Mouse (Mus musculus) neural tube, embryonic 15.5 days (tissue): ENCODE results near the gene Prpsap1. TPM values are rescaled to one million over a fixed set of nuclear protein-coding genes. Genes with fewer than 3 reads are reported as not detected.
A peak's percentile ranks its signal among the peaks of the same experiment; 100 is the strongest.

ENCODE experiments used
- ATAC-seq: fragments of 200-750 bp; cut with Nextera tagmentation; 2 replicates; pipeline ENCODE4 v1.8.0; 2017; ENCODE audit warnings: mild to moderate bottlenecking, moderate TSS enrichment, moderate library complexity; ENCODE audit not compliant: low FRiP score
- H3K27ac ChIP-seq: fragments of 300-500 bp; sonication (generic); replicated peaks from 2 replicates; pipeline ENCODE4 v1.5.1; 2015; ENCODE audit warnings: mild to moderate bottlenecking, inconsistent platforms
- H3K27me3 ChIP-seq: fragments of 300-500 bp; sonication (generic); replicated peaks from 2 replicates; pipeline ENCODE4 v1.6.1; 2015; ENCODE audit warnings: inconsistent platforms
- H3K36me3 ChIP-seq: fragments of 300-500 bp; sonication (generic); 2 replicates; pipeline ENCODE4 v1.6.1; 2015; ENCODE audit warnings: inconsistent platforms
- H3K4me1 ChIP-seq: fragments of 300-500 bp; sonication (generic); 2 replicates; pipeline ENCODE4 v1.6.1; 2015; ENCODE audit warnings: inconsistent platforms
- H3K4me2 ChIP-seq: fragments of 300-500 bp; sonication (generic); 2 replicates; pipeline ENCODE4 v1.6.1; 2015; ENCODE audit warnings: inconsistent platforms, mild to moderate bottlenecking, moderate library complexity
- H3K4me3 ChIP-seq: fragments of 300-500 bp; sonication (generic); replicated peaks from 2 replicates; pipeline ENCODE4 v1.5.1; 2015; ENCODE audit warnings: mild to moderate bottlenecking, inconsistent platforms
- H3K9ac ChIP-seq: fragments of 300-500 bp; sonication (generic); replicated peaks from 2 replicates; pipeline ENCODE4 v1.6.1; 2015; ENCODE audit warnings: mild to moderate bottlenecking, inconsistent platforms
- H3K9me3 ChIP-seq: fragments of 300-500 bp; sonication (generic); replicated peaks from 2 replicates; pipeline ENCODE4 v1.6.1; 2016; ENCODE audit warnings: inconsistent platforms
- WGBS: fragments of 180-500 bp; shearing (Covaris S2); methylation state at CpG from one replicate; pipeline ENCODE4 v1.1.7; 2015; ENCODE audit warnings: mixed read lengths; 5-methylcytosine and 5-hydroxymethylcytosine counted together
- polyA plus RNA-seq: library from polyadenylated mRNA; unstranded; fragments of >200 nt; fragmentation: Nextera tagmentation; extraction: Ambion mirVana; gene quantifications from 2 replicates; pipeline ENCODE4 v1.2.1, GENCODE M21; 2015

The Prpsap1 gene
- polyA plus RNA-seq, 1 experiment from 2014 or later, result 184 TPM

DNA sequence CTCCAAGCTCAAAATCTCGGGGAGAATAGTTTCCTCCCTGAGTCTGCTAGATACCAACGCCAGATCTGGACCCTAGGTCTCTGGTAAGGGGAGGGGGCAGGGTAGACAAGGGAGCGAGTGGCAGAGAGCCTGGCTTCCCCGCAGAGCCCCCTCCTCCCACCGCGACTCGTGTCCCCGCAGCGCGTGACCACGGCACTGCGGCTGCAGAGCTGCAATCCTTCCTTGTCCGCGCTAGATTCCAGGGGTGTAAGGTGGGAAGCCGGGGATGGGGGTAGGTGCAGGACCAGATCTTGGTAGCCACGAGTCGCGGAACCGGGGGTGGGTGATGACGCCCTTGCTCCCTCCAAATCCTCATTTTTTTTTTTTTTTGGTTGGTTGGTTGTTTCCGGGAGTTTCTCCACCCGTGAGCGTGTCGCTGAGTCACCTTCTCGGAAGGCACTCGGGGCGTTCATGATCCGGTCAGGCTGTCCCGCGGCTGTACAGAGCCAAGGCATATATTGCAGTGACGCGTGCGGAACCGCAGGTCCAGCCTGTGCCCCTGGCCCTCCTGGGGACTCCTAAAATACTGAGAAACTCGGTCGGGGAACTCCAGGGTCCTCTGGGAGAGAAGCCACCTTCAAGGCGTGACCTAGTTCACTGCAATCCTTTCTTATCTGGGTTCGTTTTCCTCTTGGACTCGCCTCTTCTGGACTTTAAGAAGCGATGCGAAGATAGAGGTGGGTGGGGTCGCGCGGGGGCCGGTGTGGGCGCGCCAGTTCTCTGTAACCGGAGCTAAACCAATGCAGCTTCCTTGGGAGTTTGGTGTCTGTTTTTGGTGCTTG lies 37.6 kb upstream of the Prpsap1 start:
- Histone ChIP-seq H3K36me3 (no peaks in the 10 kb centered on the region), H3K27me3 (peaks cover 57% of the 10 kb centered on the region), H3K4me1 (peaks cover 41% of the 10 kb centered on the region), H3K9me3 (no peaks in the 10 kb centered on the region), H3K27ac (no peak overlapping the region), H3K9ac (peak overlapping the region; percentile 24; the same call in 1 of the 2 replicates), H3K4me2 (peak overlapping the region; percentile 95), H3K4me3 (peak overlapping the region; percentile 45)
- ATAC-seq, result no peak
- 3% methylated on average over 48 of the region's 48 CpGs for WGBS

DNA sequence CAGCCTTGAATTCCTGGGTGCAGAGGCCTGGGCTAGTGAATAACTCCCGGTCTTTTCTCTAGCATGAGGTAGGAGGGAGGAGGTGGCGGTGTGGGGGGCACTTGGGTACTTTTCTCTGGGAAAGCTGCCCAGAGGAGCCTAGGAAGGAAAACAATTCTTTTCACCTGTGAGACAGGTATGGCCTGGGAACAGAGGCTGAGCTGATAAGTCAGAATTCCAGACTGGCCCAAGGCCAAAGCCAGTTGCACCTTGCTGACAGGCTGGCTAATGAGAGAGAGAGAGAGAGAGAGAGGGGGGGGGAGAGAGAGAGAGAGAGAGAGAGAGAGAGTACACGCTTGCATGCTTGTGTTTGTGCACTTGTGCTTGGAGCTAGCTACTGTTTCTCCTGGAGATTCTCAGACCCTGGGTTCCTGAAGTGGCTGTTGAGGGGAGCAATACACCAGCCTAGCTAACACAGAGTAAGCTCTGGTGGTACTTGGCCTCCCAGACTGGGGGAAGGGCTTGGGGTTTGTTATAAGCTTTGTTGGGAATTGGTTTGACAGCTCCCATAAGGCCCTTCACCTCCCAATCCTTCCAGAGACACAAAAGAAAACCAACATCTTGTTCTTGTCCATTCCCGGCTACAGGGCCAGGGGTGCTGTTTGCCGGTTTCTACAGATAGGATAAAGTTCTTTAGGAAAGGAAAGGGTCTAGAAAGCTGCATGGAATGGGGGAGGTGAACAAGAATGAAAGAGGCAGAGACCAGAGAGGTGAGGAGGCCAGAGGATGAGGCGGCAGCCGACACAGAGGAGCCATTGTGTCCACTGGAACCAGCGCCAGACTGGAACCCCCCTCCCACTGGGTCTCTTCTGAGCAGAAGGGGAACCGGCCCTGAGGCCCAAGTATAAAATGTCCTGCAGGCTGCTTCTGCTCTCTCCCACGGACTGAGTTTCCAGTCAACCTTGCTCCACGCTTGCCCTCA lies 36.5 kb upstream of the Prpsap1 start, which contains the start of gene Sphk1:
TSS of gene Sphk1 (plus strand) at position 739 of the 961 bp plus-strand sequence.
- Histone ChIP-seq H3K36me3 (no peaks in the 10 kb centered on the region), H3K4me2 (peak within 1 kb of the TSS; percentile 95), H3K9ac (peak within 1 kb of the TSS; percentile 24; the same call in 1 of the 2 replicates), H3K27ac (no peak within 1 kb of the TSS), H3K4me1 (peaks cover 41% of the 10 kb centered on the region), H3K27me3 (peaks cover 56% of the 10 kb centered on the region), H3K9me3 (no peaks in the 10 kb centered on the region), H3K4me3 (peak within 1 kb of the TSS; percentile 45)
- no peak for ATAC-seq
- WGBS, result 34% methylated on average over 11 of the region's 11 CpGs

DNA sequence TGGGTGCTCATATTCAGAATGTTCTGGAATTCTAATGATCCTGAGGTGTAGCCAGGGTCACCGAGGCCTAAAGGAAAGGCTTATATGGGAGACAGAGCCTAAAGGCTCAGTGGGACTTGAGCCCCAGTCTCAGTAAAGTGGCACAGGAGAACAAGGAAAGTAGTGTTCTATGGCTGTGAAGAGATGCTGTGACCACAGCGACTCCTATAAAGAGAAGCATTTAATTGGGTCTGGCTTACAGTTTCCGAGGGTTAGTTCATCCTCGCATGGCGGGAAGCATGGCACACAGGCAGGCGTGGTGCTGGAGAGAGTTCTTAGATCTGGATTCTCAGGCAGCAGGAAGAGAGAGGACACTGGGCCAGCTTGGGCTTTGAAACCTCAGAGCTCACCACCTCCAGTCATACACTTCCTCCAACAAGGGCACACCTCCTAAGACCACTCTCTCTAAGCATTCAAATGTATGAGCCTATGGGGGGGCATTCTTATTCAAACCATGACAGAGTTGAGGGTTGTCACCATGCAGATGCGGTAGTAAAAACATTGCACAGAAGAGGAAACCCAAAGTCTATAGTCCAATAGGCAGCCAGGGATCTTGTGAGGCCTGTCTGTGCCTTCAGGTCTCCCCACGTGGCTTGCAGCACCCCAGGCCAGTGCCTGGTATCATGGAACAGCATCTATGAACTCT lies 34.8 kb upstream of the Prpsap1 start:
- H3K27ac ChIP-seq, result no peak overlapping the region
- H3K9ac ChIP-seq, result no peak overlapping the region
- no peak overlapping the region for H3K4me2 ChIP-seq
- H3K4me3 ChIP-seq, result no peak overlapping the region
- H3K9me3 ChIP-seq, result no peaks in the 10 kb centered on the region
- no peaks in the 10 kb centered on the region for H3K36me3 ChIP-seq
- peaks cover 42% of the 10 kb centered on the region for H3K27me3 ChIP-seq
- no peak for ATAC-seq
- WGBS, result 75% methylated on average over 8 of the region's 8 CpGs
- peaks cover 39% of the 10 kb centered on the region for H3K4me1 ChIP-seq

DNA sequence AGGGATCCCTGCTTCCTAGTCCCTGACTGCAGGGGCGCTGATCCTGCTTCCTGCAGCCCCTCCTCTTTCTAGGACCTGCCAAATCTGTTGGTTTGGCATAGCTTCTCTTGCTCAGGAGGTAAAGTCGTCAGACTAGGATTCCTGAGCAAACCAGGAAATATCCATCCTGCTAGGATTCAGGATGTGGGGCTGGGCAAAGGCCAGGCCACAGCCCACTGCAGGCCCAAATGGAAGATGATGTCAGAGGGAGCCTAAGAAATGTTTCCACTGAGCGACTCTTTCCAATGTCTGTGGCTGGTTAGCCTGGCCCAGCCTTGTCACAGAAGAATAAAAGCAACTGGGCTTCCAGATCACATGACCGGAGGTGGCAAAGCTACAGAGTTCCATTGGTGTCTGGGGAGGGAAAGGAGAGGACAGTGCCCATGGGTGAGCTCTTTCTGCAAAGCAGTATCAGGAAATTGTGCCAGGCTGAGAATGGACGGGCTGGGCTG lies 29.7 kb upstream of the Prpsap1 start:
- WGBS, result 50% methylated on average over 5 of the region's 5 CpGs
- Histone ChIP-seq H3K27me3 (0 out of 2 replicates have a peak, but pooled peaks cover 3% of the 10 kb centered on the region), H3K36me3 (no peaks in the 10 kb centered on the region), H3K9me3 (no peaks in the 10 kb centered on the region), H3K4me1 (peaks cover 14% of the 10 kb centered on the region), H3K9ac (no peak overlapping the region), H3K27ac (no peak overlapping the region), H3K4me3 (no peak overlapping the region), H3K4me2 (no peak overlapping the region)
- ATAC-seq, result no peak

DNA sequence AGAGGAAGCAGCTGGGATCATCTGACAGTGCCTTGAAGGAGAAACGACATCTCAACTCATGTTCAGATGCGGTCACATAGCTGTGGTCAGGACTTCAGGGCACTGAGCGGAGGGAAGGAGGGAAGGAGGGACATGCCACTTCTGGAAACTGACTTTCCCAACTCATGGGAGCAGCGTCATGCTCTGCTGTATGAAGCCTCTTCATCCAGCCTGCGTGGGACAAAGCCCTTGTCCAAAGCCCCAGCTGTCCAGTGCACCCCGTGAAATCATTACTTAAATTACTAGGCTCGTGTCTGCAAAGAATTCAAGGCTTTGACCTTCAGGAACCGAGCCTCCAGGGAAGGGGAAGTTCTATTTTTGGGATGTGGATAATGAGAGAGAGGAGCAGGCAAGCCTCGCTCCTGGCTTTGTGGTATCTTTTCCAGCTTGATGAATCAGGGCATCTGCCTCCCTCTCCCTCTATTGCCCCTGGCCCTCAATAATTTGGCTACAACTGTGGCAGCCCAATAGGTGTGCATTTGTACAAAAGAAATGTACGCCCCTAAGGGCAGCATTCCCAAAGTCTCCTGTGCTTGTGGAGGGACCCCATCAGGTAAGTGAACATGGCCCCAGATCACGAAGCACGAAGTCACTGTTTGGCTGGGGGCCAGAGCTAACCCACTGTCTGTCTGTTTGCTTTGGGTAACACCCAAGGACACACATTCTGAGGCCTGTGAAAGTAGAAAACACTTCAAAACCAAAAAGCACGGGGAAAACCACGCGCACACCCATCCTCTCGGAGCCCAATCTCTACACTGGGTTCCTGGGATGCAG lies 29.1 kb upstream of the Prpsap1 start:
- H3K4me3 ChIP-seq, result no peak overlapping the region
- no peak overlapping the region for H3K27ac ChIP-seq
- no peak for ATAC-seq
- no peaks in the 10 kb centered on the region for H3K36me3 ChIP-seq
- H3K9ac ChIP-seq, result no peak overlapping the region
- peaks cover 14% of the 10 kb centered on the region for H3K4me1 ChIP-seq
- WGBS, result 55% methylated on average over 16 of the region's 16 CpGs
- H3K4me2 ChIP-seq, result no peak overlapping the region
- H3K9me3 ChIP-seq, result no peaks in the 10 kb centered on the region
- 0 out of 2 replicates have a peak, but pooled peaks cover 3% of the 10 kb centered on the region for H3K27me3 ChIP-seq

DNA sequence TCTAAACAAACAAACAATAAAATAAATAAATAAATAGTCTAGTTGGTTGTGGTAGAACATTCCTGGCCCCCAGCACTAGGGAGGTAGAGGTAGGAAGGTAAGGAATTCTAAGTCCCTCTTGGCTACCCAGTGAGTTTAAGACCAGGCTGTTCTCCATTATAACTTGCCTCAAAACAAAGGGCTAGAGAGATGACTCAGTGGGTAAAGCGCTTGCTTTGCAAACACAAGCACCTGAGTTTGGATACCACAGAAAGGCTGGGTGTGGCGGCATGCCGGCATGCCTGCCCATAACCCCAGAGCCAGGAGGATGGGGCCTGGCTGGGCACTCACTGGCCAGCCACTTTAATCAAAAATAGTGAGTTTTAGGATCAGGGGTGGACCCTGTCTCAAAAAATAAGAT lies 28.0 kb upstream of the Prpsap1 start:
- H3K9me3 ChIP-seq, result no peaks in the 10 kb centered on the region
- H3K27ac ChIP-seq, result no peak overlapping the region
- H3K36me3 ChIP-seq, result no peaks in the 10 kb centered on the region
- 0 out of 2 replicates have a peak, but pooled peaks cover 3% of the 10 kb centered on the region for H3K27me3 ChIP-seq
- WGBS, result 85% methylated on average over 3 of the region's 3 CpGs
- H3K4me2 ChIP-seq, result no peak overlapping the region
- ATAC-seq, result no peak
- H3K4me1 ChIP-seq, result peaks cover 14% of the 10 kb centered on the region
- H3K9ac ChIP-seq, result no peak overlapping the region
- H3K4me3 ChIP-seq, result no peak overlapping the region

DNA sequence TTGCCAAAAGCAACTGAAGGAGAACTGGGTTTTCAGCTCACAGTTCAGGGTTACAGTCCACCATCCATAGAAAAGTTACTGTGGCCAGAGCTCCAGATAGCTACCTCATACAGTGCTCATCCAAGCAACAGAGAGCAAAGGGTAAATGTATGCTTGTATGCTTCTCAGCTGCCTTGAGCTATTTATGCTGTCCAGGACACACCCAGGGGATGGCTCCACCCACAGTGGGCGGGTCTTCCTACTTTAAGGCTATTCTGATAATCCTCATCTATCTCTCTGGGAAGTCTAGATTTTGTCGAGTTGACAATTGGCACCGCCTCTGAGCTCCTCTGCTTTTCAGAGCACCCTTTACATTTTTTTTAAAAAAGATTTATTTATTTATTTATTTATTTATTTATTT lies 27.1 kb upstream of the Prpsap1 start:
- 74% methylated on average over 3 of the region's 3 CpGs for WGBS
- Histone ChIP-seq H3K4me3 (no peak overlapping the region), H3K9me3 (no peaks in the 10 kb centered on the region), H3K27ac (no peak overlapping the region), H3K4me2 (no peak overlapping the region), H3K9ac (no peak overlapping the region), H3K27me3 (0 out of 2 replicates have a peak, but pooled peaks cover 3% of the 10 kb centered on the region), H3K4me1 (peaks cover 14% of the 10 kb centered on the region), H3K36me3 (no peaks in the 10 kb centered on the region)
- no peak for ATAC-seq

DNA sequence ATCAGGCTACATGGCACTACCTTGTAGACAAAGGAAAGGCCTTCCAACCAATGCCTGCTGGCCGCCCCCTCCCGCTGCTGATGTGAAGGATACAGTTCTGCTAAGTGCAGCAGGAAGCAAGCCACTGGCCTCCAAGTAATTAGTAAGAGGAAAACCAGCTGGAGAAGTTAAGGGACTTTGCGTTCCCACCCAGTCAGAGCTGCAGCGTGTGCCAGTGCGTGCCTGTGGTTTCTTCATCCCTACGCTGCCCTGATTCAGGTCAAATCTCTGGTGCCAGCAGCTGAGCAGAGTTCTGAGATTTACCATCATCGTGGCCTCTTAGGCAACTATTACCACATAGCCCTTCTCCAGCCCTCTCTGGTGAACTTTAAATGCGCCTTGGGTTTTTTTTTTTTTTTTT lies 24.5 kb upstream of the Prpsap1 start:
- WGBS, result 73% methylated on average over 8 of the region's 8 CpGs

DNA sequence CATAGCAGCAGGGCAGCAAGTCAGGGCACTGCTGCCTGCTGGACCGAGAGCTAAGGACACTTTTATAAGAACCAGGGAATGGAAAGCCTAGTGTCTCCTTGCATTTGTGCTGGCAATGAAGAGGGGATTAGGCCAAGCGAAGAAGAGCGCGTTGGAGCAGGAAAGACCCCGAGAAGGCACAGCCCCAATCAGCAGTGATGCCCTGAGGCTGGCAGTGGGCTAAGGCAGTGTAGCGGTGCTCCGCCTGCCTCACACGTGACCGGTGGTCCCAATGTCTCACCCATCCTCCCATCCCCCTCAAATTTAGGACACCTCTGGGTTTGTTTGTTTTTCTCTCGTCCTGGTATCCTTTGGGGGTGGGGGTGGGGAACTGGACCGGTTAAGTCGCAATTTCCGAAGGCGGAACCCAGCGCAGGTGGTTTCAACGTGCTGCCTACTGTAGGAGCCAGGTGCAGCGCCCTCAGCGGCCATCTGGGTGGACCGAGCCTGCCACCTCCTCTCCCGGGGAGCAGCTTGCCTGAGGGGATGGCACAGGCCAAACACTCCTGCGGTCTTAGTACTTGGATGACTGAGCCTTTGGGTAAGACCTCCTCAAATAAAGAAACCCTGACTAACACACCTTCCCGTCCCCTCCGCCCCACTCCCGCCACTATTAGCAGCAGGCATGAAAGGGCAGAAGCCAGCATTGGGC lies 21.5 kb upstream of the Prpsap1 start:
- Histone ChIP-seq H3K4me2 (peak overlapping the region; percentile 47), H3K9ac (no peak overlapping the region), H3K27ac (no peak overlapping the region), H3K4me3 (0 out of 2 replicates have a peak overlapping the region, but pooled peaks have one; percentile 6), H3K9me3 (no peaks in the 10 kb centered on the region), H3K36me3 (no peaks in the 10 kb centered on the region), H3K27me3 (no peaks in the 10 kb centered on the region), H3K4me1 (peaks cover 6% of the 10 kb centered on the region)
- WGBS, result 14% methylated on average over 24 of the region's 24 CpGs
- ATAC-seq, result no peak

More for the DNA sequence above, 24.5 kb upstream of the Prpsap1 start:
- Histone ChIP-seq H3K27ac (no peak overlapping the region), H3K9ac (no peak overlapping the region), H3K9me3 (no peaks in the 10 kb centered on the region), H3K36me3 (no peaks in the 10 kb centered on the region), H3K4me3 (no peak overlapping the region), H3K4me2 (no peak overlapping the region), H3K4me1 (peaks cover 15% of the 10 kb centered on the region), H3K27me3 (no peaks in the 10 kb centered on the region)
- no peak for ATAC-seq

DNA sequence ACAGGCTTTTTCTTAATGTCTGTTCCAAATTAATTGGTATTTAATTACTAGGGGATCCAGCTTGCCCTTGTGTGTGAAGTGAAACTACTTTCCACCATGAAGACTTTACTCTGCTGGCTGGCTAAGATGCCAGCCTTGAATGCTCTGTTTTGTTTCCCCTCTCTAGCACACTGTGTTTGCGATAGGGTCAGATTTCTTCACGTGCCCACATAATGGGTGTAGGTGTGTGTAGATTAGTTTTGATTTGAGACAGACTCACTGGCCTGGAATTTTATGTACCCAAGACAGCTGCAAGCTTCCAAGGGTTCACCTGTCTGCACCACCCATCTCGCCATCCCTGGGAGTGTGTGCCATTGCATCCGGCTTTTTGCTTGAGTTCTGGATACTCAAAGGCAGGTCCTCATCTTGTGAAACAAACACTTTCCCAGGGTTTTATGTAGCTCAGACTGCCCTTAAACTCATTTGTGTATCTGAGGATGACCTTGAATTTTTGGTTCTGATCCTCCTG lies 19.6 kb upstream of the Prpsap1 start:
- 81% methylated on average over 4 of the region's 4 CpGs for WGBS

More for the DNA sequence above, 19.6 kb upstream of the Prpsap1 start:
- no peaks in the 10 kb centered on the region for H3K36me3 ChIP-seq
- H3K4me2 ChIP-seq, result no peak overlapping the region
- H3K9ac ChIP-seq, result no peak overlapping the region
- ATAC-seq, result no peak
- no peak overlapping the region for H3K27ac ChIP-seq
- H3K9me3 ChIP-seq, result no peaks in the 10 kb centered on the region
- H3K27me3 ChIP-seq, result no peaks in the 10 kb centered on the region
- no peak overlapping the region for H3K4me3 ChIP-seq
- peaks cover 6% of the 10 kb centered on the region for H3K4me1 ChIP-seq
